9 mouse cellular contexts compared by ENCODE assay signal in genomic region chr12:31896986-31897385, GRCm38 (mm10). TPM values are rescaled to one million over a fixed set of nuclear protein-coding genes. Genes with fewer than 3 reads are reported as not detected.
DNase-seq lines count a peak whose midpoint lies in the region; ATAC-seq and TF ChIP-seq lines count a peak whose summit lies in the region.
"Had no signal": no experiment of that assay in that cellular context is flagged by ENCODE, and none has a peak within 500 bp of the region (broad histone marks: within the 10 kb centered on the region; RNA-seq: fewer than 3 reads in every experiment).

No protein-coding gene starts in this region.

- H3K4me2 ChIP-seq in kidney, postnatal 0 days (ENCODE audit: low read length): no peak overlapping the region
- H3K4me2 ChIP-seq in hindbrain, embryonic 14.5 days (replicated peaks): no peak overlapping the region

- ATAC-seq in kidney, postnatal 0 days (replicated peaks; ENCODE audit: low FRiP score, low read depth): no peak
- peak; percentile 67 for ATAC-seq in hindbrain, embryonic 14.5 days (ENCODE audit: low FRiP score)
- ATAC-seq in megakaryocyte, adult 5-6 weeks (ENCODE audit: poor library complexity, severe bottlenecking): no peak

- TF ChIP-seq CTCF in kidney, postnatal 0 days (IDR thresholded peaks at IDR 0.05; ENCODE audit: low read depth): peak; percentile 35; the same call in 1 of the 2 replicates

- DNase-seq in kidney, postnatal 0 days (ENCODE audit: low spot score): peak; percentile 11
- DNase-seq in kidney, postnatal 14 days: no peak
- DNase-seq in cerebellum, postnatal 14 days: peak; percentile 85 to 88
- no peak for DNase-seq in hindbrain, embryonic 14.5 days (ENCODE audit: low spot score)
- DNase-seq in retina, adult 2 months (ENCODE audit: low read depth, low spot score): peak; percentile 42
- DNase-seq in kidney, postnatal 10 days: no peak
- no peak for DNase-seq in thymus, postnatal 14 days

- H3K9me3 ChIP-seq in kidney, postnatal 0 days (replicated peaks; ENCODE audit: low read length): no peaks in the 10 kb centered on the region
- H3K9me3 ChIP-seq in hindbrain, embryonic 14.5 days (ENCODE audit: control insufficient read depth, low read length): no peaks in the 10 kb centered on the region
- H3K9me3 ChIP-seq: G1E had no signal

- H3K4me1 ChIP-seq in kidney, postnatal 0 days (replicated peaks; ENCODE audit: insufficient read depth, low read length): no peaks in the 10 kb centered on the region
- peaks cover 22% of the 10 kb centered on the region for H3K4me1 ChIP-seq in hindbrain, embryonic 14.5 days (replicated peaks; ENCODE audit: control insufficient read depth, insufficient read depth, low read length)

- no peak overlapping the region for H3K4me3 ChIP-seq in kidney, postnatal 0 days (replicated peaks; ENCODE audit: low read depth, low read length)
- no peak overlapping the region for H3K4me3 ChIP-seq in hindbrain, embryonic 14.5 days (replicated peaks; ENCODE audit: low read length)

- no peak overlapping the region for H3K27ac ChIP-seq in kidney, postnatal 0 days
- H3K27ac ChIP-seq in hindbrain, embryonic 14.5 days: peak overlapping the region; percentile 34

- H3K9ac ChIP-seq in kidney, postnatal 0 days (ENCODE audit: low read depth, low read length): no peak overlapping the region
- H3K9ac ChIP-seq in hindbrain, embryonic 14.5 days: no peak overlapping the region

- H3K27me3 ChIP-seq in kidney, postnatal 0 days (ENCODE audit: insufficient read depth, low read length): no peaks in the 10 kb centered on the region
- H3K27me3 ChIP-seq in hindbrain, embryonic 14.5 days (ENCODE audit: control insufficient read depth, insufficient read depth, low read length): no peaks in the 10 kb centered on the region

- H3K36me3 ChIP-seq in kidney, postnatal 0 days (ENCODE audit: insufficient read depth, low read length): no peaks in the 10 kb centered on the region
- no peaks in the 10 kb centered on the region; the same call in 1 of the 2 replicates for H3K36me3 ChIP-seq in hindbrain, embryonic 14.5 days (replicated peaks; ENCODE audit: control insufficient read depth, insufficient read depth)

- WGBS in kidney, postnatal 0 days: 58% methylated on average over 8 of the region's 8 CpGs
- 23% methylated on average over 8 of the region's 8 CpGs for WGBS in hindbrain, embryonic 14.5 days

RNA-seq across cellular contexts. Expression of gene Hbp1, which starts 53.3 kb away (rescaled TPM):
- polyA plus RNA-seq in kidney, postnatal 0 days (2015; fragmentation: Nextera tagmentation; extraction: Ambion mirVana): 119 and 122 TPM in 2 replicates
- 49.0 and 51.5 TPM in 2 replicates for polyA plus RNA-seq in hindbrain, embryonic 14.5 days (2014; fragmentation: Nextera tagmentation; extraction: Ambion mirVana)
- 80.3 and 81.1 TPM in 2 replicates for total RNA-seq in megakaryocyte, adult 5-6 weeks (2015)
- 63.7 and 63.9 TPM in 2 replicates for total RNA-seq in megakaryocyte, adult 5-6 weeks (2017)

Comparison
In these comparisons a context has a peak if more than half of its experiments do, and no peak if none do; other contexts are left out.
1. DNase-seq: peak in kidney, postnatal 0 days (single experiment), cerebellum, postnatal 14 days (2 of 2) and retina, adult 2 months (single experiment); none in kidney, postnatal 14 days (single experiment), hindbrain, embryonic 14.5 days (single experiment), kidney, postnatal 10 days (single experiment) and thymus, postnatal 14 days (single experiment).